Mouse (Mus musculus) T-helper 17 cell (primary cell): ENCODE measurements around the gene Galnt17.

Source experiments
- in situ Hi-C, 2 experiments: fragments of 300-600 bp; cut with MboI, MseI; formaldehyde crosslinking; loops; 1 replicate in 1 of 2; 2 replicates in 1 of 2; pipeline ENCODE4 v1.15.1; 2025; ENCODE audit warnings: high pct_unique_total_duplicates in 2 of 2

Gene Galnt17

GRCm38 (mm10) chr5:131024506-131024905 is 283.8 kb downstream of the Galnt17 start:
- in situ Hi-C loops = no loop called here

- in situ Hi-C loops = no loop called here
Observed at GRCm38 (mm10) chr5:131022396-131022993, 285.8 kb downstream of the Galnt17 start.

GRCm38 (mm10) chr5:131020936-131021335 is 287.4 kb downstream of the Galnt17 start:
- in situ Hi-C loops = no loop called here

- in situ Hi-C loops = no loop called here
Observed at GRCm38 (mm10) chr5:131019346-131019965, 288.8 kb downstream of the Galnt17 start.

- in situ Hi-C loops = no loop called here
Observed at GRCm38 (mm10) chr5:131016066-131016465, 292.2 kb downstream of the Galnt17 start.

GRCm38 (mm10) chr5:131015341-131015740 is 293.0 kb downstream of the Galnt17 start:
- in situ Hi-C loops = no loop called here

GRCm38 (mm10) chr5:131013816-131014215 is 294.5 kb downstream of the Galnt17 start:
- in situ Hi-C loops = no loop called here

GRCm38 (mm10) chr5:131013101-131013500 is 295.2 kb downstream of the Galnt17 start:
- in situ Hi-C loops = no loop called here

- in situ Hi-C loops = no loop called here
Observed at GRCm38 (mm10) chr5:131009510-131009909, 298.8 kb downstream of the Galnt17 start.

GRCm38 (mm10) chr5:131008507-131008906 is 299.8 kb downstream of the Galnt17 start:
- in situ Hi-C loops = no loop called here

- in situ Hi-C loops = no loop called here
Observed at GRCm38 (mm10) chr5:131007871-131008505, 300.3 kb downstream of the Galnt17 start.

GRCm38 (mm10) chr5:131007198-131007597 is 301.1 kb downstream of the Galnt17 start:
- in situ Hi-C loops = no loop called here

- in situ Hi-C loops = no loop called here
Observed at GRCm38 (mm10) chr5:131006524-131006923, 301.8 kb downstream of the Galnt17 start.

GRCm38 (mm10) chr5:131000572-131000971 is 307.7 kb downstream of the Galnt17 start:
- in situ Hi-C loops = no loop called here

GRCm38 (mm10) chr5:130979321-130979720 is 329.0 kb downstream of the Galnt17 start:
- in situ Hi-C loops = no loop called here

- in situ Hi-C loops = no loop called here
Observed at GRCm38 (mm10) chr5:130978871-130979270, 329.4 kb downstream of the Galnt17 start.

GRCm38 (mm10) chr5:130977999-130978398 is 330.3 kb downstream of the Galnt17 start:
- in situ Hi-C loops = no loop called here

- in situ Hi-C loops = no loop called here
Observed at GRCm38 (mm10) chr5:130952361-130952760, 355.9 kb downstream of the Galnt17 start.

- in situ Hi-C loops = no loop called here
Observed at GRCm38 (mm10) chr5:130950894-130951400, 357.4 kb downstream of the Galnt17 start.

GRCm38 (mm10) chr5:130950421-130950820 is 357.9 kb downstream of the Galnt17 start:
- in situ Hi-C loops = no loop called here

- in situ Hi-C loops = no loop called here
Observed at GRCm38 (mm10) chr5:130949710-130950109, 358.6 kb downstream of the Galnt17 start.

- in situ Hi-C loops = no loop called here
Observed at GRCm38 (mm10) chr5:130938911-130939608, 369.2 kb downstream of the Galnt17 start.
